ENCODE assay signal across 26 mouse cellular contexts in genomic region chr14:72725865-72726264, GRCm38 (mm10). TPM values are rescaled to one million over a fixed set of nuclear protein-coding genes. Genes with fewer than 3 reads are reported as not detected.
DNase-seq lines count a peak whose midpoint lies in the region; ATAC-seq and TF ChIP-seq lines count a peak whose summit lies in the region.
"Had no signal": no experiment of that assay in that cellular context is flagged by ENCODE, and none has a peak within 500 bp of the region (broad histone marks: within the 10 kb centered on the region; RNA-seq: fewer than 3 reads in every experiment).

No protein-coding gene starts in this region.

- H3K9me3 ChIP-seq in stomach, embryonic 14.5 days (ENCODE audit: control insufficient read depth, low read depth, low read length), result no peaks in the 10 kb centered on the region
- no peaks in the 10 kb centered on the region for H3K9me3 ChIP-seq in stomach, postnatal 0 days (ENCODE audit: control insufficient read depth, low read length)
- H3K9me3 ChIP-seq in lung, postnatal 0 days (ENCODE audit: low read length), result no peaks in the 10 kb centered on the region
- H3K9me3 ChIP-seq: embryonic facial prominence, embryonic 12.5 days; forebrain, embryonic 10.5 days; forebrain, embryonic 13.5 days; G1E; heart, embryonic 12.5 days; heart, embryonic 15.5 days; hindbrain, embryonic 15.5 days had no signal

- no peak for TF ChIP-seq CTCF in stomach, postnatal 0 days (IDR thresholded peaks at IDR 0.05; ENCODE audit: low read depth)
- TF ChIP-seq CTCF in lung, postnatal 0 days (IDR thresholded peaks at IDR 0.05), result no peak

- no peak overlapping the region for H3K4me2 ChIP-seq in stomach, embryonic 14.5 days (replicated peaks; ENCODE audit: low read depth, low read length)
- H3K4me2 ChIP-seq in stomach, postnatal 0 days (replicated peaks; ENCODE audit: low read depth), result no peak overlapping the region
- no peak overlapping the region for H3K4me2 ChIP-seq in lung, postnatal 0 days (replicated peaks; ENCODE audit: low read depth, low read length)
- H3K4me2 ChIP-seq: embryonic facial prominence, embryonic 12.5 days; forebrain, embryonic 13.5 days; heart, embryonic 12.5 days; heart, embryonic 15.5 days; hindbrain, embryonic 15.5 days had no signal

- H3K4me3 ChIP-seq in stomach, embryonic 14.5 days (ENCODE audit: low read depth, low read length), result no peak overlapping the region
- no peak overlapping the region for H3K4me3 ChIP-seq in stomach, postnatal 0 days (ENCODE audit: low read depth, low read length)
- H3K4me3 ChIP-seq in lung, postnatal 0 days (ENCODE audit: low read depth, low read length), result no peak overlapping the region
- H3K4me3 ChIP-seq: embryonic facial prominence, embryonic 12.5 days; erythroblast, embryonic 14.5 days; forebrain, embryonic 10.5 days; forebrain, embryonic 13.5 days; heart, embryonic 12.5 days; heart, embryonic 15.5 days; hindbrain, embryonic 15.5 days had no signal

- 51% methylated on average over 3 of the region's 3 CpGs for WGBS in stomach, embryonic 14.5 days
- WGBS in stomach, postnatal 0 days, result 49% methylated on average over 3 of the region's 3 CpGs
- WGBS in lung, postnatal 0 days, result 64% methylated on average over 3 of the region's 3 CpGs

- DNase-seq in frontal cortex, adult 2 months (ENCODE audit: extremely low spot score in 1 of 2, low spot score in 1 of 2), result no peak
- DNase-seq in stomach, postnatal 0 days (ENCODE audit: low spot score), result no peak
- DNase-seq in fat pad, adult 2 months (ENCODE audit: extremely low read depth, low read depth, low spot score), result peak; percentile 61
- no peak for DNase-seq in adrenal gland, adult 8-10 months
- DNase-seq in lung, postnatal 0 days (ENCODE audit: low spot score), result no peak
- DNase-seq: adrenal gland, postnatal 14 days; cerebellum, adult 11-12 months; cerebellum, adult 8-10 months; cerebellum, postnatal 10 days; cerebellum, postnatal 36 days; gastrocnemius, postnatal 25 days; heart, adult 18-20 months; heart, postnatal 10 days; heart, postnatal 36 days had no signal

- H3K27ac ChIP-seq in stomach, embryonic 14.5 days (ENCODE audit: low read length), result peak overlapping the region; percentile 6; the same call in 1 of the 2 replicates
- H3K27ac ChIP-seq in stomach, postnatal 0 days (replicated peaks), result no peak overlapping the region
- H3K27ac ChIP-seq in lung, postnatal 0 days (ENCODE audit: low read length), result no peak overlapping the region
- H3K27ac ChIP-seq: embryonic facial prominence, embryonic 12.5 days; forebrain, embryonic 10.5 days; forebrain, embryonic 13.5 days; heart, embryonic 15.5 days; hindbrain, embryonic 15.5 days had no signal

- peak; percentile 65; the same call in 1 of the 2 replicates for ATAC-seq in frontal cortex, adult (ENCODE audit: low TSS enrichment)
- no peak for ATAC-seq in stomach, embryonic 14.5 days (ENCODE audit: insufficient number of reproducible peaks, insufficient read depth, low FRiP score, low read depth)
- no peak for ATAC-seq in stomach, postnatal 0 days (ENCODE audit: low FRiP score, low TSS enrichment)
- ATAC-seq in lung, postnatal 0 days, result no peak
- ATAC-seq: forebrain, embryonic 13.5 days; forebrain, embryonic 16.5 days; Patski had no signal

- H3K27me3 ChIP-seq in stomach, embryonic 14.5 days (ENCODE audit: control insufficient read depth, insufficient read depth, low read length), result no peaks in the 10 kb centered on the region
- H3K27me3 ChIP-seq in stomach, postnatal 0 days (ENCODE audit: control insufficient read depth, insufficient read depth, low read length), result no peaks in the 10 kb centered on the region
- no peaks in the 10 kb centered on the region for H3K27me3 ChIP-seq in lung, postnatal 0 days (replicated peaks; ENCODE audit: insufficient read depth, low read length)
- H3K27me3 ChIP-seq: embryonic facial prominence, embryonic 12.5 days; forebrain, embryonic 13.5 days; heart, embryonic 12.5 days; heart, embryonic 15.5 days; hindbrain, embryonic 15.5 days; Patski had no signal

- H3K4me1 ChIP-seq in stomach, embryonic 14.5 days (ENCODE audit: control insufficient read depth, insufficient read depth, low read length), result no peaks in the 10 kb centered on the region
- no peaks in the 10 kb centered on the region for H3K4me1 ChIP-seq in stomach, postnatal 0 days (replicated peaks; ENCODE audit: control insufficient read depth, insufficient read depth)
- H3K4me1 ChIP-seq in lung, postnatal 0 days (ENCODE audit: insufficient read depth, low read depth, low read length), result no peaks in the 10 kb centered on the region
- H3K4me1 ChIP-seq: embryonic facial prominence, embryonic 12.5 days; forebrain, embryonic 10.5 days; forebrain, embryonic 13.5 days; heart, embryonic 12.5 days; heart, embryonic 15.5 days; hindbrain, embryonic 15.5 days had no signal

- no peak overlapping the region for H3K9ac ChIP-seq in stomach, embryonic 14.5 days (replicated peaks; ENCODE audit: low read depth, low read length)
- no peak overlapping the region for H3K9ac ChIP-seq in stomach, postnatal 0 days (ENCODE audit: low read length)
- H3K9ac ChIP-seq in lung, postnatal 0 days (replicated peaks; ENCODE audit: low read depth), result no peak overlapping the region
- H3K9ac ChIP-seq: embryonic facial prominence, embryonic 12.5 days; forebrain, embryonic 13.5 days; heart, embryonic 12.5 days; heart, embryonic 15.5 days; hindbrain, embryonic 15.5 days had no signal

- no peaks in the 10 kb centered on the region for H3K36me3 ChIP-seq in stomach, embryonic 14.5 days (ENCODE audit: control insufficient read depth, insufficient read depth, low read length)
- H3K36me3 ChIP-seq in stomach, postnatal 0 days (ENCODE audit: control insufficient read depth, insufficient read depth, low read length), result no peaks in the 10 kb centered on the region
- H3K36me3 ChIP-seq in lung, postnatal 0 days (ENCODE audit: insufficient read depth, low read length), result no peaks in the 10 kb centered on the region
- H3K36me3 ChIP-seq: embryonic facial prominence, embryonic 12.5 days; forebrain, embryonic 10.5 days; G1E; heart, embryonic 12.5 days; heart, embryonic 15.5 days; hindbrain, embryonic 15.5 days had no signal

- TF ChIP-seq EP300 in stomach, postnatal 0 days (optimal IDR thresholded peaks at IDR 0.05), result no peak
- TF ChIP-seq EP300 in lung, postnatal 0 days (IDR thresholded peaks at IDR 0.05), result no peak

RNA-seq across cellular contexts. Expression of gene Fndc3a, which starts 16.1 kb away (rescaled TPM):
- 24.8 and 26.8 TPM in 2 replicates for polyA plus RNA-seq in frontal cortex, adult 2 months (2012; rRNA removed)
- 37.9 and 43.8 TPM in 2 replicates for polyA plus RNA-seq in stomach, embryonic 14.5 days (2014; fragmentation: Nextera tagmentation; extraction: Ambion mirVana)
- polyA plus RNA-seq in stomach, postnatal 0 days (2015; fragmentation: Nextera tagmentation; extraction: Ambion mirVana), result 17.9 and 25.0 TPM in 2 replicates
- total RNA-seq in adrenal gland, adult 8-10 months (2022), result 10 to 100 TPM; 72.4 to 87.8 (median 80.5) TPM
- 33.5 and 40.2 TPM in 2 replicates for polyA plus RNA-seq in lung, postnatal 0 days (2015; fragmentation: Nextera tagmentation; extraction: Ambion mirVana)
